ENCODE assay signal across 8 mouse cellular contexts in the genomic region with DNA sequence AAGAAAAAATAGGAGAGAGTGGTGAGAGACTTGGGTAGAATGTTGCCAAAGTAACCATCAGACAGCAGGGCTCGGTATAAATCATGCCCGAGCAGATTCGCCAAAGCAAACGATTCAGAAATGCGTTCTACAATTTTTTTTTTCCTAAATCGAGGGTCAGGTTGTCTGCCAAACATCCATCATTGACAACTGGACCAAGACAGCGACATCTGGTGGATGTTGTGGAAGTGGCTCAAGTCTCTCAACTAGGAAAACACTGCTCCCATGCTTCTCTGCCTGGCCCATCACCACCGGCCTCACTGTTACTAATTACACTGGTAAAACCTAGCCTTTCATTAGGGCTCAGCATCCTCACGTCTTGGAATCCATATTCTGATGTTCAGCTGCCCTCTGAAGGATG. TPM values are rescaled to one million over a fixed set of nuclear protein-coding genes. Genes with fewer than 3 reads are reported as not detected.
DNase-seq lines count a peak whose midpoint lies in the region; ATAC-seq and TF ChIP-seq lines count a peak whose summit lies in the region.

No protein-coding gene starts in this region.

- 3% methylated on average over 9 of the region's 9 CpGs for WGBS in intestine, postnatal 0 days
- WGBS in lung, adult 2 months: 2% methylated on average over 9 of the region's 9 CpGs
- 5% methylated on average over 9 of the region's 9 CpGs for WGBS in small intestine, adult 2 months

- DNase-seq in urinary bladder, postnatal 25 days (ENCODE audit: low spot score): peak; percentile 35
- DNase-seq in urinary bladder, postnatal 10 days (ENCODE audit: low spot score): no peak
- peak; percentile 26 for DNase-seq in c-Kit-positive CD71-positive TER-119-positive erythroid progenitor cells, embryonic 14.5 days (ENCODE audit: low spot score)
- peak; percentile 67 for DNase-seq in forelimb bud, embryonic 11.5 days (ENCODE audit: low read depth, low spot score)
- peak; percentile 41 for DNase-seq in lung, adult 2 months
- no peak for DNase-seq in right cerebral cortex, postnatal 4 days

- no peak overlapping the region for H3K27ac ChIP-seq in intestine, postnatal 0 days (ENCODE audit: low read depth, low read length)
- H3K27ac ChIP-seq in small intestine, adult 2 months (ENCODE audit: insufficient read depth, low read depth, low read length): no peak overlapping the region

- TF ChIP-seq POLR2A in lung, adult 2 months (IDR thresholded peaks at IDR 0.05; ENCODE audit: borderline replicate concordance, extremely low read depth, low read depth, low read length): no peak
- no peak for TF ChIP-seq POLR2A in small intestine, adult 2 months (IDR thresholded peaks at IDR 0.05; ENCODE audit: low read depth, low read length)

- H3K4me3 ChIP-seq in intestine, postnatal 0 days (ENCODE audit: low read depth, low read length): no peak overlapping the region
- no peak overlapping the region for H3K4me3 ChIP-seq in lung, adult 2 months (replicated peaks; ENCODE audit: extremely low read depth, low read depth, low read length)
- H3K4me3 ChIP-seq in small intestine, adult 2 months (ENCODE audit: low read depth, low read length): no peak overlapping the region

- peak; percentile 87 for TF ChIP-seq CTCF in intestine, postnatal 0 days (IDR thresholded peaks at IDR 0.05; ENCODE audit: low read depth)
- peak; percentile 64 for TF ChIP-seq CTCF in lung, adult 2 months (IDR thresholded peaks at IDR 0.05; ENCODE audit: insufficient read depth, low read length)
- peak; percentile 50; the same call in 1 of the 2 replicates for TF ChIP-seq CTCF in small intestine, adult 2 months (IDR thresholded peaks at IDR 0.05; ENCODE audit: extremely low read depth, insufficient read length, insufficient replicate concordance, low read depth, low read length)

- ATAC-seq in intestine, postnatal 0 days: no peak

- H3K9ac ChIP-seq in intestine, postnatal 0 days (ENCODE audit: low read depth, low read length): no peak overlapping the region

- H3K27me3 ChIP-seq in intestine, postnatal 0 days (replicated peaks; ENCODE audit: control insufficient read depth, insufficient read depth, low read length): no peaks in the 10 kb centered on the region
- H3K27me3 ChIP-seq in small intestine, adult 2 months (ENCODE audit: control insufficient read depth, insufficient read depth, low read length): no peaks in the 10 kb centered on the region

- no peaks in the 10 kb centered on the region for H3K4me1 ChIP-seq in intestine, postnatal 0 days (replicated peaks; ENCODE audit: control insufficient read depth, insufficient read depth, low read length)
- H3K4me1 ChIP-seq in lung, adult 2 months (ENCODE audit: control insufficient read depth, insufficient read depth, low read length): 0 out of 2 replicates have a peak, but pooled peaks cover 2% of the 10 kb centered on the region
- H3K4me1 ChIP-seq in small intestine, adult 2 months (ENCODE audit: control insufficient read depth, insufficient read depth, insufficient read length, low read length): peaks cover 3% of the 10 kb centered on the region; the same call in 1 of the 2 replicates

- no peaks in the 10 kb centered on the region for H3K36me3 ChIP-seq in intestine, postnatal 0 days (ENCODE audit: control insufficient read depth, insufficient read depth)
- H3K36me3 ChIP-seq in small intestine, adult 2 months (ENCODE audit: control insufficient read depth, insufficient read depth, low read length): 0 out of 2 replicates have a peak, but pooled peaks cover 2% of the 10 kb centered on the region

- no peaks in the 10 kb centered on the region for H3K9me3 ChIP-seq in intestine, postnatal 0 days (ENCODE audit: control insufficient read depth)

- no peak overlapping the region for H3K4me2 ChIP-seq in intestine, postnatal 0 days (replicated peaks; ENCODE audit: low read depth)

RNA-seq across cellular contexts. Expression of a gene that starts 4.3 kb away (rescaled TPM):
- 2.4 and 2.9 TPM in 2 replicates for polyA plus RNA-seq in intestine, postnatal 0 days (2015; fragmentation: Nextera tagmentation; extraction: Ambion mirVana)
- polyA plus RNA-seq in lung, adult 2 months (2012; rRNA removed): 7.1 and 9.9 TPM in 2 replicates
- 0.57 and 0.75 TPM in 2 replicates for polyA plus RNA-seq in small intestine, adult 2 months (2012; rRNA removed)

RNA-seq across cellular contexts. Expression of a gene that starts 11.3 kb away (rescaled TPM):
- polyA plus RNA-seq in intestine, postnatal 0 days (2015; fragmentation: Nextera tagmentation; extraction: Ambion mirVana): 45.3 and 50.2 TPM in 2 replicates
- 14.1 and 23.5 TPM in 2 replicates for polyA plus RNA-seq in lung, adult 2 months (2012; rRNA removed)
- polyA plus RNA-seq in small intestine, adult 2 months (2012; rRNA removed): 7.6 and 15.0 TPM in 2 replicates

RNA-seq across cellular contexts. Expression of a gene that starts 16.1 kb away (rescaled TPM):
- polyA plus RNA-seq in intestine, postnatal 0 days (2015; fragmentation: Nextera tagmentation; extraction: Ambion mirVana): 80.4 and 83.2 TPM in 2 replicates
- polyA plus RNA-seq in lung, adult 2 months (2012; rRNA removed): 405 and 528 TPM in 2 replicates
- polyA plus RNA-seq in small intestine, adult 2 months (2012; rRNA removed): 16.7 and 23.1 TPM in 2 replicates

RNA-seq across cellular contexts. Expression of a gene that starts 17.2 kb away (rescaled TPM):
- polyA plus RNA-seq in intestine, postnatal 0 days (2015; fragmentation: Nextera tagmentation; extraction: Ambion mirVana): 10.3 and 10.4 TPM in 2 replicates
- polyA plus RNA-seq in lung, adult 2 months (2012; rRNA removed): 65.3 and 88.6 TPM in 2 replicates
- polyA plus RNA-seq in small intestine, adult 2 months (2012; rRNA removed): 3.5 and 7.6 TPM in 2 replicates

RNA-seq across cellular contexts. Expression of a gene that starts 33.0 kb away (rescaled TPM):
- polyA plus RNA-seq in intestine, postnatal 0 days (2015; fragmentation: Nextera tagmentation; extraction: Ambion mirVana): 5.1 and 6.1 TPM in 2 replicates
- 3.8 and 5.0 TPM in 2 replicates for polyA plus RNA-seq in lung, adult 2 months (2012; rRNA removed)
- 2.4 and 2.6 TPM in 2 replicates for polyA plus RNA-seq in small intestine, adult 2 months (2012; rRNA removed)

Comparison
In these comparisons a context has a peak if more than half of its experiments do, and no peak if none do; other contexts are left out.
1. DNase-seq: peak in urinary bladder, postnatal 25 days (single experiment), c-Kit-positive CD71-positive TER-119-positive erythroid progenitor cells, embryonic 14.5 days (single experiment), forelimb bud, embryonic 11.5 days (single experiment) and lung, adult 2 months (single experiment); none in urinary bladder, postnatal 10 days (single experiment) and right cerebral cortex, postnatal 4 days (single experiment).
2. Peak in every context shown above with its lines, with median percentiles within 50 percentile points of each other: CTCF ChIP-seq.